Mouse (Mus musculus): ENCODE data around the gene Nsmce1.

DNA sequence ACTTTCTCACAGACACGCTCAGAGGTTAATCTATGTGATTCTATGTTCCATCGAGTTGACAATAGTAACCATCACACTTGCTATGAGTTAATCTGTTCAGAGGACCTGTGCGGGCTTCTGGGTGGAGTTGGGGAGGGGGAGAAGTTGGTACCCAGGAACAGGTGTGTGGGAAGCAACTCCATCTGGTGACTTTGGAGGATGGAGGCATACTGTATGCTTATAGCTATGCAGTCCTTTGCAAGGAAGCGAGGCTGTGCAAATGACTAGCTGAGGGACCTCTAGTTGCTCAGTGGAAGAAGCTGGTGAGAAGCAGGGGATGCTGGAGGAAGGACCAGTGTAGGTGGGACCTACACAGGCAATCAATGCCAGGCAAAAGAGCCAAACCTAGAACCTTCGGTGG is 13.2 kb upstream of the Nsmce1 start:
- no peak for TF ChIP-seq POLR2A (IDR thresholded peaks at IDR 0.05; ENCODE audit: insufficient read depth, low read depth, low read length)
- TF ChIP-seq CTCF (IDR thresholded peaks at IDR 0.05; ENCODE audit: insufficient read depth, low read depth, low read length): no peak

All from olfactory bulb, adult 2 months (tissue).